Mouse (Mus musculus): ENCODE data around the gene Zbtb20. TPM values are rescaled to one million over a fixed set of nuclear protein-coding genes. Genes with fewer than 3 reads are reported as not detected.

The Zbtb20 gene
- polyA plus RNA-seq, 1 experiment = 14.7 TPM

DNA sequence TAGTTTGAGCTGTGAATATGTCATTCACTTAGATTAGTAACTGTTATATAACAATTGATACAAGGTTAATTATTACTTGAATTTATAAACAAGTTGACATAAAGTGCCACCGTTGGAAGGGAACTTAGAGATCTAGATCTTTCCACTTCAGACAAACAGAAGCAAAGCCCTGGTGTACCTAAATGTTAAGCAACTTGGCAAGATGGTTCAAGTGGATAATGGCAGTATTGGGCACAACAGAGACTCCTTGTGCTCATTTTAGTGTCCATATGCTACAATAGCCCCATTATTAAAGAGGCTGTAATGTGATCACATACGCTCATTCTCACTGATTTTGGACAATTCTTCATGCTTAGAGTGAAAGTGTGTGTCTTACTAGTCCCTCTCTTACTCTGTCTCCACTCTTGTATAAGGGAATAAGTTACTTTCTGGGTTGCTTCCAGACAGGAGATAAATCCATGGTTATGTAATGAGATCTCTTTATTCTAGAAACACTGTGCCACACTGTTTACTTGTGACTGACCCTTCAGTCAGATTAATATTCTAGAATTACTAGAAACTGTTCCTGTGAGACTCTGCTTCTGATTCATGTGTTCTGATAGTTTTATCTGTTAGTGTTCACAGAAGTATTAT is 293.7 kb downstream of the Zbtb20 start:
- Histone ChIP-seq H3K27ac (ENCODE audit: insufficient read depth, low read depth, low read length) (no peak overlapping the region), H3K4me3 (ENCODE audit: insufficient read depth, low read length) (no peak overlapping the region), H3K4me1 (ENCODE audit: control insufficient read depth, insufficient read depth, low read length) (no peaks in the 10 kb centered on the region)
- TF ChIP-seq CTCF (IDR thresholded peaks at IDR 0.05; ENCODE audit: low read depth, low read length) (no peak), POLR2A (IDR thresholded peaks at IDR 0.05; ENCODE audit: borderline replicate concordance, low read depth, low read length) (no peak)

DNA sequence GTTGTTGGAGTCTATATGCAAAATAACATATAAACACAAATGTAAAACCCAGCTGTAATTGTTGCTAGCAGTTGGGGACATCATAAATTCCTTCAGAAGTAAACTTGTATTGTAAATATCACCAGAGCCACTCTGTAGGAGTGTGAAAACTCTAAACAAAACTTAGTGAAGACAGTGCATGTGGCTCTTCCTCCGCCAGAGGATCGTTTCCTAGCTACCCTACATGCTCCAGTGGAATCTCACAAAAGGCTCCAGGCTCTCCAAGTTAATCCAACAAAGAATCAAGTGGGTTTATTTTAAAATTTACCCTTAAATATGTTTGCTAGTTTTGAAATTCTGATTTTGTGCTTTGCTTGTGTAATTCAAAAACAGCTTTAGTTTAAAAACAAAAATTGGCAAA is 296.5 kb downstream of the Zbtb20 start:
- TF ChIP-seq CTCF (IDR thresholded peaks at IDR 0.05; ENCODE audit: low read depth, low read length) (no peak), POLR2A (IDR thresholded peaks at IDR 0.05; ENCODE audit: borderline replicate concordance, low read depth, low read length) (no peak)
- Histone ChIP-seq H3K27ac (ENCODE audit: insufficient read depth, low read depth, low read length) (no peak overlapping the region), H3K4me1 (ENCODE audit: control insufficient read depth, insufficient read depth, low read length) (no peaks in the 10 kb centered on the region), H3K4me3 (ENCODE audit: insufficient read depth, low read length) (no peak overlapping the region)

DNA sequence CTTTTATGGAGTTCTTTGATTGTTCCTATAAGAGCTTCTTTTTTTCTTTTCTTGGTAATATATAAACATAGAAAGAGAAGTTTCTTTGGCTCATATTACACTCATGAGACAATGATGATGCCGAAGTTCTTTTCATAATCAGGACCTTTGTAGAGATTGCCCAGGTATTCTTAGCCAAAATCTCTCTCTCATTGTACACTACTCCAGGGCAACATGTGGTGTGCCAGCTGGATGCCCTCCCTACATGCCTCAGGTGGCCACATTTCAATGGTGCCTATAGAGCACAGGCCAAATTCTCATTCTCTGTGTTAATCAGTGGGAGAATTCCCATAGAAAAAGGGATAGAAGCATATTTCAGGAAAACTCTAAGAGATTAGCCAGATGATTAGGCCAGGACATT is 297.2 kb downstream of the Zbtb20 start:
- Histone ChIP-seq H3K4me3 (ENCODE audit: insufficient read depth, low read length) (no peak overlapping the region), H3K4me1 (ENCODE audit: control insufficient read depth, insufficient read depth, low read length) (no peaks in the 10 kb centered on the region), H3K27ac (ENCODE audit: insufficient read depth, low read depth, low read length) (no peak overlapping the region)
- TF ChIP-seq CTCF (IDR thresholded peaks at IDR 0.05; ENCODE audit: low read depth, low read length) (no peak), POLR2A (IDR thresholded peaks at IDR 0.05; ENCODE audit: borderline replicate concordance, low read depth, low read length) (no peak)

DNA sequence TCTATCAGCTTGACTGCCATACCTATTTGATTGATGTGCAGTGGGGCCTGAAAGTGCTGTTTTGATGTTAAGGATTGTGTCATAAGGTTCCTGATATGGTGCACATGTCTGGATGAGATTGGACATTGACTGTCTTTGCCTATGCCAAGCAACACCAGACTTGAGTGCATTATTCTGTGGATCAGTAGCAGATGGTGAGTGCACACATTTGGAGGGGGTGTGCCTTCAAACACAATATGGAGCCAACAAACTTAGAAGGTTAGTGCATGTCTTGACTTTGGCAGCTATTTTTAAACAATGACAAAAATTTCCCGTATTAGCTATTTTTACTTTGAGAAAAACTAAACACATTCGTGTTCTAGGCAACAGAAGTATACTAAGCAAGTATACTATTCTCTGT is 299.1 kb downstream of the Zbtb20 start:
- Histone ChIP-seq H3K4me1 (ENCODE audit: control insufficient read depth, insufficient read depth, low read length) (no peaks in the 10 kb centered on the region), H3K4me3 (ENCODE audit: insufficient read depth, low read length) (no peak overlapping the region), H3K27ac (ENCODE audit: insufficient read depth, low read depth, low read length) (no peak overlapping the region)
- no peak for TF ChIP-seq POLR2A (IDR thresholded peaks at IDR 0.05; ENCODE audit: borderline replicate concordance, low read depth, low read length)
- TF ChIP-seq CTCF (IDR thresholded peaks at IDR 0.05; ENCODE audit: low read depth, low read length) = no peak

DNA sequence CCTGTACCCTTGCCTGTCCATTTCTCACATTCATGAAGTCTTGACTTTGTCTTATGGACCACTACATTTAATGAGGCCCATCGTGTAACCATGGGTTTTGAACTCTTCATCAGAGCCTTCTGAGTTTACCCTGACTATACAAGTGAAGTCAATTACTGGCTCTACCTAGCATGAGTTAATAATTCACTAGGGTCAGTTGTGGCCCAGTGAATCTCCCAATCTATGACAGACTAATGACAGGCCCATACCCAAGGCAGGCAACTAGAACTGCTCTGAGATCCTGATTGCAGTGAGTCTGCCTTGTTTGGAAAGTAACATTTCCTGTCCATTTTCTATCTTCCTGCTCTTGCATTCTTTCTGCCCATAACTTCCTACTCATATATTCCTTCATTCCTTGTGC is 305.4 kb downstream of the Zbtb20 start:
- TF ChIP-seq POLR2A (IDR thresholded peaks at IDR 0.05; ENCODE audit: borderline replicate concordance, low read depth, low read length) (no peak), CTCF (IDR thresholded peaks at IDR 0.05; ENCODE audit: low read depth, low read length) (no peak)

DNA sequence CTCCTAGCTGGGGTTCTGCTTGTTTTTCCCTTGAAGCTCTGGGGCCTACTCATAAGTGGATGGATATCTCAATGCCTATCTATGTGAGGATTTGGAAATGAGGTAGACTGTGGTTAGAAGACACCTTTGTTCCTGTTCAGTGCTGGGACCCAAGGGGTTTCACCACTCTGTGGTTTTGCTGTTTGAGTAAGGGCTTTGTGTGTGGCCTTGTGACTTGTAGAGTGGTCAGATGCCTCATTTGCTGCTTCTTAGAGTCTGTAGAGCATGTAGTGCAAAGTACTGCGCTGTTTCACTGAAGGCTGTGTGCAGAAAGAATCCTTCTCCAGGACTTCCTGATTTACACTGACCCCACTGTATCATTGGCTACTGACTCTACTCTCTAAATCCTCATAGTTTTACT is 314.7 kb downstream of the Zbtb20 start:
- TF ChIP-seq CTCF (IDR thresholded peaks at IDR 0.05; ENCODE audit: low read depth, low read length) (no peak), POLR2A (IDR thresholded peaks at IDR 0.05; ENCODE audit: borderline replicate concordance, low read depth, low read length) (no peak)
- no peak overlapping the region for H3K4me3 ChIP-seq (ENCODE audit: insufficient read depth, low read length)
- no peaks in the 10 kb centered on the region for H3K4me1 ChIP-seq (ENCODE audit: control insufficient read depth, insufficient read depth, low read length)
- H3K27ac ChIP-seq (ENCODE audit: insufficient read depth, low read depth, low read length) = no peak overlapping the region

More for the DNA sequence above, 305.4 kb downstream of the Zbtb20 start:
- no peaks in the 10 kb centered on the region for H3K4me1 ChIP-seq (ENCODE audit: control insufficient read depth, insufficient read depth, low read length)
- no peak overlapping the region for H3K4me3 ChIP-seq (ENCODE audit: insufficient read depth, low read length)
- H3K27ac ChIP-seq (ENCODE audit: insufficient read depth, low read depth, low read length) = no peak overlapping the region

DNA sequence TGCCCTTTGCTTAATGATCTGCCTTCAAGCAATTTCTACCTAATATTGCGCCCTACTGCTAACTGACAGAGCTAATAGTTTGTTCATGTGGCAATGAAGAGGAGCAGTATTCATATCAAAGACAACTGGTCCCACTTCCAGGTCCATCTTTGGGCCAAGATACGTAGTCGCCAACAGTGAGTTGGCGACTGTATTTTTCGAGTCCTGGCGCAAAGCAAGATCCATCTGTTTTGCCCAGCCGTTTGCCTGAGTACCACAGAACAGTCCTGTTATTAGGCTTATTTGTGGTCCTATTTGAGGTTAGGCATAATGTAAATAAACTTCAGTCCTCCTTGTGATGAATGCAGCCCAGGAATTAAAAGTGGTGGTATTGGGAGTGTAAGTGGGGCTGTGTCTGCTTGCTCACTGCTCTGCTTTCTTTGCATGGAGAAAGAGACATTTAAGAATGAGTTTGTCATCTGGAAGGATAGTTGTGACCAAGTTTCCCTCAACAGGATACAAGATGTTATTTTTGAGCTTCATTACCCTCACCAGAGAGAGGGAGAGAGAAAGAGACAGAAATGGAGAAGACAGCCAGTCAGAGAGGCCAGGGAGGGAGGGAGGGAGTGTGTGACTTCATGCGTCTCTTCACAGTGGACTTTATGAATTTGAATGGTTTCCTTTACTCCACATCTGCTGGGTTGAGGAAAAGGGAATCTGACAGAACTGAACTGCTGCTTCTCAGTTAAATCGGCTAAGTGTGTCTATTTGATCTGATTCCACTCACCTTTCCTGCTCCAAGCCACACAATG is 315.6 kb downstream of the Zbtb20 start:
- Histone ChIP-seq H3K27ac (ENCODE audit: insufficient read depth, low read depth, low read length) (no peak overlapping the region), H3K4me1 (ENCODE audit: control insufficient read depth, insufficient read depth, low read length) (no peaks in the 10 kb centered on the region), H3K4me3 (ENCODE audit: insufficient read depth, low read length) (no peak overlapping the region)
- no peak for TF ChIP-seq CTCF (IDR thresholded peaks at IDR 0.05; ENCODE audit: low read depth, low read length)
- TF ChIP-seq POLR2A (IDR thresholded peaks at IDR 0.05; ENCODE audit: borderline replicate concordance, low read depth, low read length) = no peak

DNA sequence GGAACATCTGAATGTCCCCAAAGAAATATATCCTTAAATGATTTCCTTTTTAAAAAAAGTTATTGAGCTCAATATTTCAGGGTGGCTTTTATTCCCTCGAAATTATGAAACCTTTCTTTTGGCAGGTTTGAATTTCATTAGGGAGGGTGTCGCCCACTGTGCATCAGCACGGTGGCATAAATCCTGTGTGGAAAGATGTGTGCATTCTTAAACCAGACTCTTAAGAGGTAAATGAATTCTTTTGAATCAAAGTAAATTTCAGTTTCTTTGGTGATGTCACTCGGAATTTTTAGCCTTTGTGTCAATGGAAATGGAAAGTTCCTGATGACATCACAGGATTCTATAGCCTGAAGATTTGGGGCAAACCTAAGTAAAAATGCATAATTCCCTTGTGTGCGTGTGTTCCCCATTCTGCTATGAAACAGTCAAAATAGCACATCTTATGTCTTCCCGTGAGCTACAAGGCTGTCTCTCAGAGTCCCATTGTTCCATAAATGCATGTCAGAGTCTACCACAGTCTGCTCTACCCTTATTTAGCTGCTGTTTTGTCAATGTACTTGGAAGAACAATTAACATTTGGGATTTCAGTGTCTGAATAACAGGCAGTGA is 318.1 kb downstream of the Zbtb20 start:
- H3K4me1 ChIP-seq (ENCODE audit: control insufficient read depth, insufficient read depth, low read length) = no peaks in the 10 kb centered on the region
- H3K27ac ChIP-seq (ENCODE audit: insufficient read depth, low read depth, low read length) = no peak overlapping the region
- H3K4me3 ChIP-seq (ENCODE audit: insufficient read depth, low read length) = no peak overlapping the region
- TF ChIP-seq POLR2A (IDR thresholded peaks at IDR 0.05; ENCODE audit: borderline replicate concordance, low read depth, low read length) = no peak
- TF ChIP-seq CTCF (IDR thresholded peaks at IDR 0.05; ENCODE audit: low read depth, low read length) = no peak

DNA sequence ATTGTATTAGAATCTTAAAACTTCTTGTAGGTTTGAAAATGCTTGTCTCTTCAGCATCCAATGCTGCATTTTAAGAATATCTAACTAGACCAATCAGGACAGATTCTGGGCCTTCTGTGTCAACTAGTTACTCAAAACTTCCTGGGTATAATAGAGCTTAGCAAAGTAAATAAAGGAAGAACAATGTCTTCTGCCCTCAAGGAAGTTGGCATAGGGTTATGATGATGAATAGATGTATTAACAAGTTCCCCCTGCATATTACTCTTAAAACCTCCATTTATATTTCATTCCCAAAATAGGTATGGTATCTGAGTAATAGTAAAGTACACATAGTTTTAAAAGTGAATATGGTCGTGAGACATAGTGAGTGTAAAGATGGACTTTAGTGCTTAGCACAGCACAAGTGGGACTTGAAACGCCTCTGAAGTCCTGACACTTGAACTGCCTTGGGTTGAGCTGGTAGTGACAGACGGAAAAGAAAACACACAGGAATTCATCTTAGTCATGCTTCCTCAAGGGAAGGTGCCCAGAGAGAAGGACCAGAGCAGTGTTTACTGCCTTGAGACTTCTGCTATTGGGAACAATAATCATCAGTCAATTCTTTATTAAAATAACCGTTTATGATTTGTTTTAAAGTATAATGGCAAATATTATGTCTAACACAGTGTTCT is 341.8 kb downstream of the Zbtb20 start:
- peaks cover 10% of the 10 kb centered on the region for H3K4me1 ChIP-seq (ENCODE audit: control insufficient read depth, insufficient read depth, low read length)
- no peak overlapping the region for H3K4me3 ChIP-seq (ENCODE audit: insufficient read depth, low read length)
- no peak overlapping the region for H3K27ac ChIP-seq (ENCODE audit: insufficient read depth, low read depth, low read length)
- no peak for TF ChIP-seq CTCF (IDR thresholded peaks at IDR 0.05; ENCODE audit: low read depth, low read length)
- TF ChIP-seq POLR2A (IDR thresholded peaks at IDR 0.05; ENCODE audit: borderline replicate concordance, low read depth, low read length) = no peak

Data from bone marrow macrophage, adult 2 months (primary cell).